Mouse (Mus musculus) heart, postnatal 0 days (tissue): ENCODE data around the gene Syk. TPM values are rescaled to one million over a fixed set of nuclear protein-coding genes. Genes with fewer than 3 reads are reported as not detected.

Experiments used
- ATAC-seq: fragments of 200-750 bp; cut with Nextera tagmentation; 2 replicates; pipeline ENCODE4 v1.8.0; 2017; ENCODE audit warnings: low read depth, moderate number of reproducible peaks, moderate library complexity; ENCODE audit not compliant: insufficient read depth
- DNase-seq: peaks from one replicate; pipeline ENCODE4 v3.0.0-alpha.2; 2016; ENCODE audit warnings: low spot score
- H3K27ac ChIP-seq: fragments of 300-500 bp; sonication (generic); 2 replicates; pipeline ENCODE4 v1.5.1; 2014; ENCODE audit warnings: low read depth, mild to moderate bottlenecking
- H3K27me3 ChIP-seq: fragments of 300-500 bp; sonication (generic); 2 replicates; pipeline ENCODE4 v1.6.1; 2014; ENCODE audit warnings: low read length, mixed read lengths; ENCODE audit not compliant: control insufficient read depth, insufficient read depth
- H3K36me3 ChIP-seq: fragments of 300-500 bp; sonication (generic); replicated peaks from 2 replicates; pipeline ENCODE4 v1.6.1; 2014; ENCODE audit warnings: low read length, mixed read lengths; ENCODE audit not compliant: control insufficient read depth, insufficient read depth
- H3K4me1 ChIP-seq: fragments of 300-500 bp; sonication (generic); 2 replicates; pipeline ENCODE4 v1.6.1; 2014; ENCODE audit warnings: antibody characterized with exemption; ENCODE audit not compliant: control insufficient read depth, insufficient read depth
- H3K4me2 ChIP-seq: fragments of 300-500 bp; sonication (generic); 2 replicates; pipeline ENCODE4 v1.6.1; 2014; ENCODE audit warnings: low read depth, mild to moderate bottlenecking, low read length, moderate library complexity
- H3K4me3 ChIP-seq: fragments of 300-500 bp; sonication (generic); 2 replicates; pipeline ENCODE4 v1.5.1; 2014; ENCODE audit warnings: low read depth, low read length
- H3K9ac ChIP-seq: fragments of 300-500 bp; sonication (generic); replicated peaks from 2 replicates; pipeline ENCODE4 v1.6.1; 2014; ENCODE audit warnings: low read depth, low read length, mixed read lengths
- H3K9me3 ChIP-seq: fragments of 300-500 bp; sonication (generic); replicated peaks from 2 replicates; pipeline ENCODE4 v1.6.1; 2016; ENCODE audit warnings: low read length; ENCODE audit not compliant: control insufficient read depth
- CTCF ChIP-seq: IDR thresholded peaks from 2 replicates; pipeline ENCODE4 v1.5.1; 2016; ENCODE audit warnings: antibody characterized with exemption, control low read depth, low read depth
- EP300 ChIP-seq: IDR thresholded peaks from 2 replicates; pipeline ENCODE4 v1.6.1; 2016; ENCODE audit warnings: antibody characterized with exemption, low read depth
- WGBS: fragments of 180-500 bp; shearing (Covaris S2); extraction: QIAGEN DNeasy Blood & Tissue Kit; methylation state at CpG from one replicate; pipeline ENCODE4 v1.1.7; 2014; 5-methylcytosine and 5-hydroxymethylcytosine counted together
- polyA plus RNA-seq: library from polyadenylated mRNA; unstranded; fragments of >200 nt; fragmentation: Nextera tagmentation; extraction: Ambion mirVana; gene quantifications from 2 replicates; pipeline ENCODE4 v1.2.1, GENCODE M21; 2015
- total RNA-seq: library from RNA; depleted of rRNA; stranded (reverse); fragments of >200 nt; gene quantifications from 2 replicates; pipeline ENCODE4 v1.2.3, GENCODE M21; 2014; ENCODE audit warnings: low replicate concordance

Syk gene
- total and polyA plus RNA-seq, 2 experiments from 2014 or later, result 5.7 to 18.3 TPM

DNA sequence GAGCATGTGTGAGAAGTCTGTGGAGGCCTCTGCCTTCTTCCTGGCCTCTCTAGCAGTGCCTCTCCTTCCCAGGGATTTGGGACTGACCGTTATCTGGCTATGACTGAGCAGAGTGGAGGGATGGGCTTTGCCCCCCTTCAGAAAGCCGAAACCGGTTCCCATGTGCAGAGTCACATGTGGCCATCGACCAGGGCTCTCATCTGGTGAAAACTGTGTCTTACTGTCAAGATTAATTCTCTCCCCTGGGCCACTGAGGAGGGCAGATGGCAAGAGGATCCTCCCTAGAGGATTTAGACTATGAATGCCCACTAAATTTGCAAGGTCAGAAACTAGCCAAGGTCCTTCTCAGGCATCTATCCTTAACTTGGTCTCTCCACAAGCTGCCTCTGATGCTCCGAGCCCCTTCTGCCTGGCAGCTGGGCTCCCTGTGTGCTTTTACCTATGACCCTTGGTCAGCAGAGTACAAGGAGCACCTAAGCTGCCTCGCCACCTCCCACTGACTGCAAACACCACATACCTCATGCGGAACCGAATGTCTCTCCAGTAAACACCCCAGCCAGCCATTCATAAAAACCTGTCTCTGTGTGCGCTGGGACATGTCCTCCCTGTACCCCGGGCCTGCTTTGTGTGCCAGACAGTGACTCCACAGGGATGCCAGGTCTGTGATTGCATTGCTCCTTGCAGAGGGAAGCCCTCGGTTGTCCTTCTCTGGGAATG lies 65.2 kb downstream of the Syk start:
- WGBS, result 76% methylated on average over 11 of the region's 11 CpGs
- no peak overlapping the region for H3K4me3 ChIP-seq

DNA sequence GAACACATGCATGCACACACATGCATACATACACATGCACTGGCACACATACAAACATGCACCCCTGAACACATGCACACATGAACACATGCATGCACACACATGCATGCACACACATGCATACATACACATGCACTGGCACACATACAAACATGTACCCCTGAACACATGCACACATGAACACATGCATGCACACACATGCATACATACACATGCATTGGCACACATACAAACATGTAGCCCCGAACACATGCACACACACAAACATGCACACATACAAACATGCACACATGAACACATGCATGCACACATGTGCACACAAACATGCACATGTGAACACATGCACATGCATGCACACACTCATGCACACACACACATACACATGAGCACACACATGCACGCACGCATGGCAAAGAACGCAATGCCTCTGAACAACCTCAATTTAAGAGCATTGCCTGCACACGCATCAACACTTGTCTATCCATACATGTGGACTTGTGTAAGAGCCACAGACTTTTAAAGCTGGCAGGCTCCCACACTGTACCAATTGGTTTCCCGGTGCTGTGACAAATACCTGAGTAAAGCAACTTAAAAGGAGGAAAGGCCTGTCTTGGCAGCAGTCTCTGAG lies 66.9 kb downstream of the Syk start:
- 93% methylated on average over 6 of the region's 6 CpGs for WGBS
- TF ChIP-seq EP300, result no peak
- no peak for TF ChIP-seq CTCF

More for the DNA sequence above, 65.2 kb downstream of the Syk start:
- H3K27ac ChIP-seq, result no peak overlapping the region
- no peak overlapping the region for H3K4me2 ChIP-seq
- H3K27me3 ChIP-seq, result no peaks in the 10 kb centered on the region
- no peaks in the 10 kb centered on the region for H3K4me1 ChIP-seq
- H3K9me3 ChIP-seq, result no peaks in the 10 kb centered on the region
- no peak overlapping the region for H3K9ac ChIP-seq
- TF ChIP-seq CTCF, result no peak
- no peak for TF ChIP-seq EP300
- no peak for ATAC-seq
- H3K36me3 ChIP-seq, result peaks cover 16% of the 10 kb centered on the region
- no peak for DNase-seq

DNA sequence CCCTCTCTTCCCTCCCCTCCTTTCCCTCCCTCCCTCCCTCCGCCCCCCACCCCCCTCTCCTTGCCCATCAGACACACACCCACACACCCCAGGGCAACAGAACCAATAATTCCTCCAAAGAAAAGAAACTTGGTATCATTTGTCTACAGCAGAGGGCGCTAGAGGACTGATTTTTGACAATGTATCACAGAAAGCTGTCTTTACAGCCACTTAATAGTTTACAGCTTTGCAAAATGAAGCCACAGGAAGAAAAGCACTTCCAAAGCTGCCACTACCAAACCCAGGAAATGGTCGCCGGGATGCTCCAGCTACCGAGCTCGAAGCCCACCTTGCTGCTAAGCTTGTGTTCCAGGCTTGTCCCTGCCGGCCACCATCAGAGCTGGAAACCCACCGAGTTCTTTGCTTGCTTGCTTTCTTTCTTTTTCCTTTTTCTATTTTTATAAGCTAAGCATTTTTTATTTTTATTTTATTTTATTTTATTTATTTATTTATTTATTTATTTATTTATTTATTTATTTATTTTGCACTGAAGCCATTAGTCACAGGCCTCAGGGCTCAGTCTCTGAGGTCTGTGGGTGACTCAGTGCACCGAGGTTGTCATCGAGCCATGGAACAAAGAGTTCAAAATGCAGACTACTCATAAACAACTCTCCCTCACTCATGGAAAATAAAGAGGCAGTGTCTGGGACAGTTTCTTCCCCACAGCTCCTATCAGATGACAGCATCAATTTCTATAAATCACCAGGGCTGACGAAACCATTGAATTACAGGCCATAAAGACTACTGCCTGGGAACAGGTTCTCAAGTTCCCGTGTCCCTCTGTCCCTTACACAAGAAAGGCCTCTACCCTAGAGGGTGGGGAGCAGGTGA lies 68.6 kb downstream of the Syk start:
- H3K36me3 ChIP-seq, result peaks cover 4% of the 10 kb centered on the region
- no peaks in the 10 kb centered on the region for H3K9me3 ChIP-seq
- no peak for ATAC-seq
- H3K27ac ChIP-seq, result no peak overlapping the region
- no peak overlapping the region for H3K9ac ChIP-seq
- no peak overlapping the region for H3K4me3 ChIP-seq
- no peaks in the 10 kb centered on the region for H3K4me1 ChIP-seq
- H3K27me3 ChIP-seq, result no peaks in the 10 kb centered on the region
- TF ChIP-seq CTCF (peak; percentile 65), EP300 (no peak)
- 53% methylated on average over 11 of the region's 12 CpGs for WGBS
- peak; percentile 50 for DNase-seq
- no peak overlapping the region for H3K4me2 ChIP-seq

More for the DNA sequence above, 66.9 kb downstream of the Syk start:
- no peak overlapping the region for H3K9ac ChIP-seq
- peaks cover 15% of the 10 kb centered on the region for H3K36me3 ChIP-seq
- no peak for DNase-seq
- no peak overlapping the region for H3K27ac ChIP-seq
- no peak for ATAC-seq
- H3K4me2 ChIP-seq, result no peak overlapping the region
- no peaks in the 10 kb centered on the region for H3K27me3 ChIP-seq
- no peaks in the 10 kb centered on the region for H3K9me3 ChIP-seq
- H3K4me1 ChIP-seq, result no peaks in the 10 kb centered on the region
- no peak overlapping the region for H3K4me3 ChIP-seq

DNA sequence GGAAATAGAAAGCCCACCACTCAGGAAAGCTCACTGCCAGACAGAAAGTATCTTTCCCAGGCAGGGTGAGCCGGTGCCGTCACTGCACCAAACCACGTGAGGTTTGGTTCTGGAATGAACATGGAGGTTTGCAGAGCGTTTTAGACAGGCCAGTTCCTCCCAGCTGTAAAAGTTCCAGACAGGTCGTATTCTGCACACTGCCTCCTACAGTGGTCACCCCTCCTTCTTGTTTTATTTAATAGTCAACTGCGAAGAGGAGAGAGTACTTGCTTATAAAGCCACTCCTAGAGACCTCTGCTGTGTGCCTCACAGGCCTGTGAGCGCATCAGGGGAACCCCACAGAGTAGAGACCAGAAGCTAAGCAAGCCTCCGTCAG lies 69.3 kb downstream of the Syk start:
- Histone ChIP-seq H3K4me2 (no peak overlapping the region), H3K4me3 (no peak overlapping the region), H3K36me3 (no peaks in the 10 kb centered on the region), H3K9ac (no peak overlapping the region), H3K27ac (no peak overlapping the region), H3K9me3 (no peaks in the 10 kb centered on the region), H3K4me1 (no peaks in the 10 kb centered on the region), H3K27me3 (no peaks in the 10 kb centered on the region)
- 83% methylated on average over 8 of the region's 8 CpGs for WGBS
- TF ChIP-seq EP300 (no peak), CTCF (no peak)
- DNase-seq, result no peak
- ATAC-seq, result no peak

DNA sequence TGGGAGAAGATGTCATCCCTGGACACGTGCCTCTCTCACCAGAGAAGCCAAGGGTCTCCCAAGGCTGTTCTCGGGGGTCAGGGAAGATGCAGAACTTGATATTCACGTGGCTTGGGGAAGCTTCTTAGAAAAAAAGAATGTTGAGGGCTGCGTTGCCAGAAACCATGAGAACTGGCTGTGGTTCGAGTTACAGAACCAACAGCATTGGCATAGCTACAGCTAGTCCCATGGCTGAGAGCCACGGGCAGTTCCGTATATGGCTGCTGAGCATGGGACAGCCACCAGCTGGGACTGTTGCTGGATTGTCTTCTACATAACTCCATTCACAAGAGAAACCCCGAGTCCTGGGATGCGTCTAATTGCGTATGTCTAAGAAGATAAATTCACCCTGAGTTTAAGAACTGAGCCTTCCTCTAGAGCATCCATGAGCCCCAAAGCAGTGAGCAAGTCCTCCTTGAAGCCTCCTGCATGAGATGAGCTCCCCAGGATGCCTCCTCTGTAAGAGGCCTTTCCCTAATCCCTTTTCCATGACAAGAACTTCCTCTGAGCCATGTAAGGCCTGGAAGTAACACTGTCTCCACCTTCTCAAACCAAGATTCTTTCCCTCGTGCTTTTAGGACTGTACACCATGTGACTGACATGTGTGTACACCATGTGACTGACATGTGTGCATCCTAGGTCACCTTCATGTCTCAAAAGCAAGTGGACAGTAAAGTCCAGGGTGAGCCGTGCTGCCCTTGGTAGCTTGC lies 71.3 kb downstream of the Syk start:
- Histone ChIP-seq H3K9me3 (no peaks in the 10 kb centered on the region), H3K9ac (no peak overlapping the region), H3K27me3 (peaks cover 8% of the 10 kb centered on the region; the same call in 1 of the 2 replicates), H3K4me2 (no peak overlapping the region), H3K27ac (no peak overlapping the region), H3K4me1 (no peaks in the 10 kb centered on the region), H3K4me3 (no peak overlapping the region), H3K36me3 (no peaks in the 10 kb centered on the region)
- TF ChIP-seq EP300 (no peak), CTCF (no peak)
- WGBS, result 62% methylated on average over 12 of the region's 12 CpGs
- DNase-seq (no peak), ATAC-seq (no peak)
